Mouse (Mus musculus): ENCODE data around the gene Il34.
A peak's percentile ranks its signal among the peaks of the same experiment; 100 is the strongest.

Il34 gene

GRCm38 (mm10) chr8:110708429-110708828 is 97.3 kb downstream of the Il34 start:
- no peak for DNase-seq (ENCODE audit: low read depth)

GRCm38 (mm10) chr8:110706288-110706870 is 99.3 kb downstream of the Il34 start:
- no peak for DNase-seq (ENCODE audit: low read depth)

DNA sequence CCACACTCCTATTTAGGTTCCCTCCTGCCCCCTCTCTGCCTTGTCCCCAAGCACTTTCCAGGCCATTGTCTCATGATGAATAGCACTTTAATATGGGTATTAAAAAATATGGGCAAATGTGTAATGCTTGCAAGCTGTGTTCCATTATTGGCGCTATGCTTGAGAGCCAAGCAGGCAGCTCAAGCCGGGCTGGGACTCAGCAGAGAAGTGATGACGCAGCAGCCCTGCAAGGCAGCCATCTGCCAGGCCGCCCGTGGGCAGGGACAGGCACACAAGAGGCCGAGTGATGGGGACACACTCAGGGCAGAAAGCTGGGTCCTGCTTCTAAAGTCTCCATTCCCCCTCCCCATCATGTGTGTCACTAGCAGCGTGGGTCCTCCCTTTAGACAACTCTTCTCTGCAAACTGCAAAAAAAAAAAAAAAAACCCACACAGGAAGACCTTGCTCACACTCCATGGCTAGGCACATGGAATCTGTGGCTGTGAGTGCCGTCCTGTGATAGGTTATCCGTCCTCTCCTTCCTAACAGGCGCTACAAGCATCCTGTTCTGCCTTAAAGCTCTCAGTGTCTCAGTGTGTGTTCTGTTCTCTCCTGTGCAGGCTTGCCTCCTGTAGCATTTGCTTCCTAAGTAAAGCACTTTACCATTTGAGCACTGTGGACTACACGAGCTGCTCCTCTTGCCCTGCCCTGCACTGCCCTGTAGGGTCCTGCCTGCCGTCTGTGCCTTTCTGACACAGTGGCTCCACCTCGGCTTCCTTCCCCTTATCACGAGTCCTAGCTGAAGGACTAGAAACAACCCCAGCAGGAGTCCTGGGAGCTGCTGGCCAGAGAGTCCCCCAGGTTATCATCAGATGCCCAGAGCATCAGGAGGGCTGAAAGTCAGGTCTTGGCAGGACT is 100.1 kb downstream of the Il34 start:
- no peak for DNase-seq (ENCODE audit: low read depth)

- no peak for DNase-seq (ENCODE audit: low read depth)
These were observed 101.6 kb downstream of the Il34 start for GRCm38 (mm10) chr8:110704103-110704502.

DNA sequence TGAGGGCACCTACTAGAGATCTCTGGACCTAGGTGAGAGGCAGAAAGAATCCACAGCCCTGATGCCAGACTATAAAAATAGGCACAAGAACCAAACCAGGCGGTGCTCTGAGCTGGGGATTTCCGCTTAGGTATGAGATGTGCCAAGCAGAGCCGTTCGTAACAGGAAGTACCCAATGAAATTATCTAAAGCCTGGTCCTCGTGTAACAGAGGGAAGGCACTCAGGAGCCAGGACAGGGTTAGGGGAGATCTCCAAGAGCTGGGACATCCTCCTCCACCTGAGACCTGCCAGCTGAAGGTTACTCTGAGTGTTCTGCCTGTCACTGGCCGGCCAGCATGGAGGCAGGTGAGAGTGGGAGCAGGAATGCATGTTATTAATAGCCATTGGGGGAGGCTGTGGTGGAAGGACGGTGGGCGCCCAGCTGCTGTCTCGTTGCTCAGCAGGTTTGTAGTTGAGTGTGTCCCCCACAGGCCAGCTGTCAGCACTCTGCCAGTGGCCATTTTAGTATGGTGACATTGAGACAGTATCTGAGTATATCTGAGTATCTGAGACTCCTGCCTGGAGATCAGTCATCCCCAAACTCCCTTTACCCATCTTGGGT is 102.2 kb downstream of the Il34 start:
- DNase-seq (ENCODE audit: low read depth), result peak; percentile 48

GRCm38 (mm10) chr8:110702636-110703459 is 102.9 kb downstream of the Il34 start:
- DNase-seq (ENCODE audit: low read depth), result no peak

DNA sequence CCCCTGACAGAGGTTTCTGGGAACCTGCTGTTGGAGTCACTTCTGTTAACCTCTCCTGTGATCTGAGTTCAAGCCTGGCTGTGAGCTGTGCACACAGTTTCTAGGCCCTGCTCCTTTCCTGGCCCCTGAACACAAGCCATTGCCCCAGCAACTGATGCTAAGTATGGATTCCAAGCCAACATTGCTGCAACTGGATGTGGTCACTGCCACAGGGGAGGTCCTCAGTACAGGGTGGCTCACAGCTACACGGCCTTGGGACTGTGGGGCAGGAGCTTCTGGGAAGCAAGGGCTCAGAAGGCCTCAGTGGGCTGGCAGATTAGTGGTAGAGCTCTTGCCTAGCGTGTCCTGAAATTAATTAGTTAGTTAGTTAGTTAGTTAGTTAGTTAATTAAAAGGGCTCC is 105.2 kb downstream of the Il34 start:
- DNase-seq (ENCODE audit: low read depth), result no peak

DNA sequence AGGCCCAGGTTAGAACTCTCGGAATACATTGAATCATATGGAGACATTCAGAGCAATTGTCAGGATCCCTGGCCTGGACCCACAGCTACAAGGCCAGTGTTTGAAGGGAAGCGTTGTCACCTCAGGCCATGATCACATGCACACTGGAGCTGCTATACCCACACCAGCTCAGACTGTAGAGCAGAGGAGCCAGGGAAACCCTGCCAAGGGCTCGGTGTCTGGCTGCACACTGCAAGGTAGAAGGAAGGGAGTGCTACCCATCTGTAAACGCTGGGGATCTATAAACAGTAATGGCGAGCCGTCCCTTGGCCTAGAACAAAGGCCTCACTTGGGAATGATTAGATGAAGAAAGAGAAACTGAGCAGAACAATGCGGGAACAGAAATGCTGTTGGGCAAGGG is 106.2 kb downstream of the Il34 start:
- no peak for DNase-seq (ENCODE audit: low read depth)

- DNase-seq (ENCODE audit: low read depth), result no peak
These were observed 107.6 kb downstream of the Il34 start for GRCm38 (mm10) chr8:110698098-110698497.

DNA sequence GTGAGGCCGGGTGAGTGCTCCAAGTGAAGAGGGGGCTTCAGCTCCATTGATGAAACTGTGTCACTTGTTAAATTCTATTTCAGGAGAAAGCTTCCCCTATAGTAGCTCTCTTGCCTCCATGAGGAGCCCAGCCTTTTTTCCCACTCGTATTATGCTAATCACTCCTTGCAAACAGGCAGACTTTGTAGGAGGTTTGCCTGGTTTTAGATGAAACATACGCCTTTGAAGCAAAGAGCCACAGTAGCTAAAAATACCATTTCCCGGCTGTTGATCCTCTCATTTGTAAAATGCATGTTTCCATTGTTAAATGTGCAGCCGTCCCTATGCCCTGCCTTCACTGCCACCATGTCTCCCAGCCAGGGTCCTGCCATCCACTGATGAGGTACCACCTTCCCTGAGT is 108.2 kb downstream of the Il34 start:
- no peak for DNase-seq (ENCODE audit: low read depth)

DNA sequence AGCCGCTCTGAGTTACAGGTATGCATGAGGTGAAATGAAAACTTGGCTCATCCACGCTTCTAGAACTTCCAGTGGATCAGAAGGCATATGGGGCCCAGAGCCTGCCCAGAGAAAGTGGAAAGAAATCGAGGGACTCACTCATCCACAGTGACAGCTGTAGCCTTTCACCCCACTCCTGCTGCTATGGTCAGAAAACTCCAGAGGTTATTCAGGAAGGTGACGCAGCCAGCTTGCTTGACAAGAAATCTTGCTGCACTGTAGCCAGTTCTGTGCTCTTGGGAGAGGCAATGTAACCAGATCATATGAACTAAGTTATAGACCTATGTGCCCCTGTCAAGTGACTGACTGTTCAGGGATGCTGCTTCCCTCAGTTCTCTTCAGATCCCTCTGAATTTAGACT is 109.7 kb downstream of the Il34 start:
- DNase-seq (ENCODE audit: low read depth), result no peak

DNA sequence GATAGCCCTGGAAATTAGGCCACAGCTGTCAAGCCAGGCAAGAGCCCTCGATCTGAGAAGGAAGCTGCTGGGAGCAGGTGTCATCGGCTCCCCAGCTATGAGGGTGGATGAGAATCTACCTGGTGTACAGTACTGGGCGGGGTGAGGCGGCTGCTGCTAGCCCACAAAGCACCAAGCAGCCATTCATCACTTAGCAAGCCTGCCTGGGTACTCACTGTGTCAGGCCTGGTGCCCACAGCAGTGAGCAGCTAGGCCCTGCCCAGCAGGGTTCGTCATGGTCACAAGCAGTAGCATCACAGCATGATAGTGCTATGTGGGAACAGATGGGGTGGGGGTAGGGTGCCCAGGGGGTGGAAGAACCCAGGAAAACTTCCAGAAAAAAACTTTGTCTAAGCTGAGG is 110.3 kb downstream of the Il34 start:
- no peak for DNase-seq (ENCODE audit: low read depth)

DNA sequence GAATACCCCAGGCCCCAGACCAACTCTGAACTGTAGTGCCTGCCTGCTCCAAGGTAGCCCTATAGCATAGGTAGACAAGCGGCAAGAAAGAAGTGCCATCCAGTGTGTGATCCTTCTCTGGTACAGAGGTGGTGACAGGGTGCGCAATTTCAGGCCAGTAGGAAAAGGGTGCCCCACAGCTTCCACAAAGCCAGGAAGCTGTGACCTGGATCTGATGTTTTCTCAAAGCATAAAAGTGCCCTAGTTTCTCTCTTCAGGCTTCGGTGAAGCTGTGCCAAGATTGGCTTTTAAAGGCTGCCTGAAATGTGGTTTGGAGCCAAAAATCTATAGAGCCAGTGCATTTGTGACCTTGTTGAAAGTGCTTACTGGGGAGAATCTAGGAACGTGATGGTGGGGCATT is 110.9 kb downstream of the Il34 start:
- DNase-seq (ENCODE audit: low read depth), result no peak

DNA sequence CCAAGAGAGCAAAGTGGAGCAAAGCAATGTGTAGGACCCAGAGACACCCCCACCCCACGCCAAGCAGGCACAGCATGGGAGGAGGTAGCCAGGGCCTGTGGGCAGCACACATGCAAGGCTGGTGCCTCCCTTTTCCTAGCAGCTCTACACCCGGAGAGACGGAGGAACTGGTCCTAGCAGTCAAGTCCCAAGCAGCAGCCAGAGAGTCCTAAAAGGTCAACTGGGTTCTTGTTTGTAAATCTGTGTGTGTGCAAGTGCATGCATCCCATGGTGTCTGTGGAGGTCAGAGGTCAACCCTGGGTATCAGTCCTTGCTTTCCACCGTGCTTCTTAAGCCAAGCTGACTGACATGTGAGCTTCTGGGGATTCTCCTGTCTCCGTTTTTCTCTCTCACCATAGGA is 111.5 kb downstream of the Il34 start:
- no peak for DNase-seq (ENCODE audit: low read depth)
